Mouse (Mus musculus) liver, embryonic 13.5 days (tissue): ENCODE measurements around the gene Pgam5. TPM values are rescaled to one million over a fixed set of nuclear protein-coding genes. Genes with fewer than 3 reads are reported as not detected.

Experiments used
- ATAC-seq: fragments of 200-750 bp; cut with Nextera tagmentation; 2 replicates; pipeline ENCODE4 v1.8.0; 2017; ENCODE audit warnings: low read depth, mild to moderate bottlenecking, moderate number of reproducible peaks, moderate library complexity
- DNase-seq: peaks from one replicate; pipeline ENCODE4 v3.0.0; 2022
- H3K27ac ChIP-seq: fragments of 300-500 bp; sonication (generic); 2 replicates; pipeline ENCODE4 v1.5.1; 2015; ENCODE audit warnings: moderate library complexity, mild to moderate bottlenecking, inconsistent platforms
- H3K27me3 ChIP-seq: fragments of 300-500 bp; sonication (generic); 2 replicates; pipeline ENCODE4 v1.6.1; 2015; ENCODE audit warnings: mild to moderate bottlenecking, inconsistent platforms
- H3K36me3 ChIP-seq: fragments of 300-500 bp; sonication (generic); 2 replicates; pipeline ENCODE4 v1.6.1; 2015; ENCODE audit warnings: mild to moderate bottlenecking, inconsistent platforms
- H3K4me1 ChIP-seq: fragments of 300-500 bp; sonication (generic); replicated peaks from 2 replicates; pipeline ENCODE4 v1.6.1; 2015; ENCODE audit warnings: inconsistent platforms
- H3K4me2 ChIP-seq: fragments of 300-500 bp; sonication (generic); 2 replicates; pipeline ENCODE4 v1.6.1; 2015; ENCODE audit warnings: inconsistent platforms, mild to moderate bottlenecking, moderate library complexity
- H3K4me3 ChIP-seq: fragments of 300-500 bp; sonication (generic); replicated peaks from 2 replicates; pipeline ENCODE4 v1.5.1; 2015; ENCODE audit warnings: mild to moderate bottlenecking, inconsistent platforms
- H3K9ac ChIP-seq: fragments of 300-500 bp; sonication (generic); 2 replicates; pipeline ENCODE4 v1.6.1; 2015; ENCODE audit warnings: mild to moderate bottlenecking, inconsistent platforms
- H3K9me3 ChIP-seq: fragments of 300-500 bp; sonication (generic); replicated peaks from 2 replicates; pipeline ENCODE4 v1.6.1; 2016; ENCODE audit warnings: inconsistent platforms
- WGBS: fragments of 180-500 bp; shearing (Covaris S2); methylation state at CpG from one replicate; pipeline ENCODE4 v1.1.7; 2015; ENCODE audit not compliant: insufficient replicate concordance; 5-methylcytosine and 5-hydroxymethylcytosine counted together
- polyA plus RNA-seq: library from polyadenylated mRNA; unstranded; fragments of >200 nt; fragmentation: Nextera tagmentation; extraction: Ambion mirVana; gene quantifications from 2 replicates; pipeline ENCODE4 v1.2.1, GENCODE M21; 2015

The Pgam5 gene
- polyA plus RNA-seq, 1 experiment from 2014 or later = 37.4 TPM

- peaks cover 4% of the 10 kb centered on the region; the same call in 1 of the 2 replicates for H3K36me3 ChIP-seq
- H3K27me3 ChIP-seq = no peaks in the 10 kb centered on the region
- no peak overlapping the region for H3K27ac ChIP-seq
- no peak overlapping the region for H3K4me3 ChIP-seq
- no peak for ATAC-seq
- no peak for DNase-seq
- H3K9ac ChIP-seq = no peak overlapping the region
- 65% methylated on average over 2 of the region's 2 CpGs for WGBS
- no peak overlapping the region for H3K4me2 ChIP-seq
- H3K4me1 ChIP-seq = peaks cover 26% of the 10 kb centered on the region
- no peaks in the 10 kb centered on the region for H3K9me3 ChIP-seq
Measured at GRCm38 (mm10) chr5:110281984-110282383, 12.3 kb upstream of the Pgam5 start.

- no peak for DNase-seq
- Histone ChIP-seq H3K27ac (no peak overlapping the region), H3K4me1 (peaks cover 18% of the 10 kb centered on the region), H3K27me3 (no peaks in the 10 kb centered on the region), H3K9me3 (no peaks in the 10 kb centered on the region), H3K4me2 (no peak overlapping the region), H3K36me3 (no peaks in the 10 kb centered on the region), H3K9ac (no peak overlapping the region), H3K4me3 (no peak overlapping the region)
- 79% methylated on average over 1 of the region's 1 CpGs for WGBS
- peak; percentile 29; the same call in 1 of the 2 replicates for ATAC-seq
Measured at GRCm38 (mm10) chr5:110276910-110277309, 7.2 kb upstream of the Pgam5 start.

GRCm38 (mm10) chr5:110276391-110276790 is 6.7 kb upstream of the Pgam5 start:
- no peak for ATAC-seq
- no peaks in the 10 kb centered on the region for H3K27me3 ChIP-seq

GRCm38 (mm10) chr5:110274846-110275245 is 5.1 kb upstream of the Pgam5 start:
- H3K36me3 ChIP-seq = no peaks in the 10 kb centered on the region
- H3K4me2 ChIP-seq = no peak overlapping the region
- no peak overlapping the region for H3K27ac ChIP-seq
- H3K9me3 ChIP-seq = no peaks in the 10 kb centered on the region
- ATAC-seq (no peak), DNase-seq (no peak)
- H3K4me3 ChIP-seq = no peak overlapping the region
- H3K9ac ChIP-seq = no peak overlapping the region
- no peaks in the 10 kb centered on the region for H3K27me3 ChIP-seq
- WGBS = 65% methylated on average over 2 of the region's 2 CpGs
- H3K4me1 ChIP-seq = peaks cover 21% of the 10 kb centered on the region

More at GRCm38 (mm10) chr5:110276391-110276790, 6.7 kb upstream of the Pgam5 start:
- H3K4me2 ChIP-seq = no peak overlapping the region
- H3K9me3 ChIP-seq = no peaks in the 10 kb centered on the region
- H3K36me3 ChIP-seq = no peaks in the 10 kb centered on the region
- whole genome bisulfite sequencing = 69% methylated on average over 2 of the region's 2 CpGs
- no peak overlapping the region for H3K27ac ChIP-seq
- no peak overlapping the region for H3K4me3 ChIP-seq
- no peak overlapping the region for H3K9ac ChIP-seq
- DNase-seq = no peak
- H3K4me1 ChIP-seq = peaks cover 18% of the 10 kb centered on the region

- Histone ChIP-seq H3K4me2 (peak overlapping the region; percentile 12; the same call in 1 of the 2 replicates), H3K36me3 (no peaks in the 10 kb centered on the region), H3K4me1 (peaks cover 21% of the 10 kb centered on the region), H3K9me3 (no peaks in the 10 kb centered on the region), H3K27me3 (no peaks in the 10 kb centered on the region), H3K4me3 (no peak overlapping the region), H3K27ac (peak overlapping the region; percentile 69), H3K9ac (peak overlapping the region; percentile 15; the same call in 1 of the 2 replicates)
- DNase-seq (no peak), ATAC-seq (peak; percentile 29; the same call in 1 of the 2 replicates)
- 69% methylated on average over 4 of the region's 4 CpGs for WGBS
Measured at GRCm38 (mm10) chr5:110274147-110274546, 4.4 kb upstream of the Pgam5 start.

GRCm38 (mm10) chr5:110270242-110270641 is 529 bp upstream of the Pgam5 start:
- ATAC-seq (no peak), DNase-seq (no peak)
- no peak overlapping the region for H3K9ac ChIP-seq
- no peaks in the 10 kb centered on the region for H3K27me3 ChIP-seq
- H3K4me1 ChIP-seq = peaks cover 42% of the 10 kb centered on the region
- H3K36me3 ChIP-seq = peaks cover 22% of the 10 kb centered on the region
- no peak overlapping the region for H3K4me3 ChIP-seq
- WGBS = 89% methylated on average over 6 of the region's 6 CpGs
- no peak overlapping the region for H3K4me2 ChIP-seq
- H3K27ac ChIP-seq = no peak overlapping the region
- no peaks in the 10 kb centered on the region for H3K9me3 ChIP-seq

GRCm38 (mm10) chr5:110266941-110267340 is 2.8 kb downstream of the Pgam5 start:
- Histone ChIP-seq H3K36me3 (peaks cover 46% of the 10 kb centered on the region), H3K4me3 (no peak overlapping the region), H3K9ac (0 out of 2 replicates have a peak overlapping the region, but pooled peaks have one; percentile 2), H3K9me3 (no peaks in the 10 kb centered on the region), H3K27ac (0 out of 2 replicates have a peak overlapping the region, but pooled peaks have one; percentile 1), H3K4me1 (peaks cover 30% of the 10 kb centered on the region), H3K4me2 (no peak overlapping the region), H3K27me3 (no peaks in the 10 kb centered on the region)
- no peak for ATAC-seq
- no peak for DNase-seq
- 85% methylated on average over 4 of the region's 4 CpGs for WGBS

GRCm38 (mm10) chr5:110244091-110244490 is 25.6 kb downstream of the Pgam5 start:
- Histone ChIP-seq H3K27ac (no peak overlapping the region), H3K27me3 (no peaks in the 10 kb centered on the region), H3K4me1 (no peaks in the 10 kb centered on the region), H3K4me3 (no peak overlapping the region), H3K9ac (no peak overlapping the region), H3K4me2 (no peak overlapping the region), H3K36me3 (peaks cover 92% of the 10 kb centered on the region), H3K9me3 (no peaks in the 10 kb centered on the region)
- DNase-seq (no peak), ATAC-seq (no peak)
- WGBS = 69% methylated on average over 2 of the region's 2 CpGs

- Histone ChIP-seq H3K27ac (peak overlapping the region; percentile 45; the same call in 1 of the 2 replicates), H3K4me1 (peaks cover 29% of the 10 kb centered on the region)
- no peak for ATAC-seq
Measured at GRCm38 (mm10) chr5:110232346-110232745, 37.4 kb downstream of the Pgam5 start.

GRCm38 (mm10) chr5:110231638-110232037 is 38.1 kb downstream of the Pgam5 start:
- peak overlapping the region; percentile 97 for H3K9ac ChIP-seq
- WGBS = 32% methylated on average over 13 of the region's 13 CpGs

More at GRCm38 (mm10) chr5:110232346-110232745, 37.4 kb downstream of the Pgam5 start:
- H3K36me3 ChIP-seq = peaks cover 36% of the 10 kb centered on the region
- 50% methylated on average over 6 of the region's 6 CpGs for WGBS
- no peak for DNase-seq
- peak overlapping the region; percentile 92 for H3K4me3 ChIP-seq
- no peaks in the 10 kb centered on the region for H3K9me3 ChIP-seq
- H3K27me3 ChIP-seq = no peaks in the 10 kb centered on the region
- peak overlapping the region; percentile 97 for H3K9ac ChIP-seq
- H3K4me2 ChIP-seq = peak overlapping the region; percentile 76

GRCm38 (mm10) chr5:110230780-110231461 is 38.8 kb downstream of the Pgam5 start, which contains the start of gene Ankle2:
Gene Ankle2, plus strand, starts transcription at chr5:110231004.
- H3K4me2 ChIP-seq = peak within 1 kb of the TSS; percentile 76
- peak within 1 kb of the TSS; percentile 99 for H3K27ac ChIP-seq
- peak; percentile 97 for ATAC-seq
- H3K9ac ChIP-seq = peak within 1 kb of the TSS; percentile 97
- H3K4me3 ChIP-seq = peak within 1 kb of the TSS; percentile 92
- peaks cover 22% of the 10 kb centered on the region for H3K36me3 ChIP-seq
- H3K4me1 ChIP-seq = peaks cover 29% of the 10 kb centered on the region
- no peaks in the 10 kb centered on the region for H3K9me3 ChIP-seq
- no peaks in the 10 kb centered on the region for H3K27me3 ChIP-seq
- under 1% methylated on average over 76 of the region's 81 CpGs for WGBS
- peak; percentile 94 for DNase-seq

More at GRCm38 (mm10) chr5:110231638-110232037, 38.1 kb downstream of the Pgam5 start:
- DNase-seq = peak; percentile 20
- Histone ChIP-seq H3K27ac (peak overlapping the region; percentile 99), H3K4me1 (peaks cover 29% of the 10 kb centered on the region), H3K4me2 (peak overlapping the region; percentile 76), H3K36me3 (peaks cover 29% of the 10 kb centered on the region), H3K4me3 (peak overlapping the region; percentile 92), H3K9me3 (no peaks in the 10 kb centered on the region), H3K27me3 (no peaks in the 10 kb centered on the region)
- no peak for ATAC-seq
